Mouse (Mus musculus): ENCODE measurements around the gene Auts2. TPM values are rescaled to one million over a fixed set of nuclear protein-coding genes. Genes with fewer than 3 reads are reported as not detected.

Auts2 gene
- polyA plus RNA-seq, 1 experiment from 2014 or later, result 0.23 TPM

- CTCF ChIA-PET, result no interaction called here
- DNase-seq (ENCODE audit: low read depth, low spot score) (no peak), ATAC-seq (no peak)
- in situ Hi-C loops (cut with MboI; ENCODE audit: low pct_unique_long_range_greater_than_20kb), result no loop called here
- POLR2A ChIA-PET, result no interaction called here
- no peak for TF ChIP-seq CTCF (IDR thresholded peaks at IDR 0.05)
- H3K27me3 ChIP-seq, result no peaks in the 10 kb centered on the region
Observed at GRCm38 (mm10) chr5:131457999-131458398, 1085.1 kb downstream of the Auts2 start.

GRCm38 (mm10) chr5:131449181-131449868, 1093.8 kb downstream of the Auts2 start:
- in situ Hi-C loops (cut with MboI; ENCODE audit: low pct_unique_long_range_greater_than_20kb), result loop anchor here (25.0 kb wide), 1 partner anchor 1137 kb away; no protein-coding TSS in a partner anchor
- no peak for TF ChIP-seq CTCF (IDR thresholded peaks at IDR 0.05)

GRCm38 (mm10) chr5:131435239-131435876, 1107.8 kb downstream of the Auts2 start:
- peaks cover 10% of the 10 kb centered on the region for H3K27me3 ChIP-seq
- ChIA-PET POLR2A (no interaction called here), CTCF (interaction anchor here (1.4 kb wide), 1 partner anchor 18 kb away, joined by 3 read pairs; no protein-coding TSS in a partner anchor)
- in situ Hi-C loops (cut with MboI; ENCODE audit: low pct_unique_long_range_greater_than_20kb), result loop anchor here (25.0 kb wide), 1 partner anchor 1123 kb away; no protein-coding TSS in a partner anchor
- DNase-seq (ENCODE audit: low read depth, low spot score) (no peak), ATAC-seq (no peak)
- TF ChIP-seq CTCF (IDR thresholded peaks at IDR 0.05), result no peak

More at GRCm38 (mm10) chr5:131449181-131449868, 1093.8 kb downstream of the Auts2 start:
- H3K27me3 ChIP-seq, result no peaks in the 10 kb centered on the region
- ATAC-seq (no peak), DNase-seq (ENCODE audit: low read depth, low spot score) (no peak)
- ChIA-PET POLR2A (no interaction called here), CTCF (no interaction called here)

GRCm38 (mm10) chr5:131433291-131433690, 1109.9 kb downstream of the Auts2 start:
- ATAC-seq, result no peak
- ChIA-PET CTCF (no interaction called here), POLR2A (no interaction called here)
- TF ChIP-seq CTCF (IDR thresholded peaks at IDR 0.05), result no peak
- H3K27me3 ChIP-seq, result peaks cover 11% of the 10 kb centered on the region
- in situ Hi-C loops (cut with MboI; ENCODE audit: low pct_unique_long_range_greater_than_20kb), result loop anchor here (25.0 kb wide), 1 partner anchor 1121 kb away; no protein-coding TSS in a partner anchor
- DNase-seq (ENCODE audit: low read depth, low spot score), result no peak

- in situ Hi-C loops (cut with MboI; ENCODE audit: low pct_unique_long_range_greater_than_20kb), result loop anchor here (25.0 kb wide), 1 partner anchor 1120 kb away; no protein-coding TSS in a partner anchor
- TF ChIP-seq CTCF (IDR thresholded peaks at IDR 0.05), result no peak
- H3K27me3 ChIP-seq, result peaks cover 11% of the 10 kb centered on the region
- ATAC-seq (no peak), DNase-seq (ENCODE audit: low read depth, low spot score) (no peak)
- ChIA-PET CTCF (interaction anchor here (0.9 kb wide), 1 partner anchor 424 kb away, joined by 3 read pairs; no protein-coding TSS in a partner anchor), POLR2A (no interaction called here)
Observed at GRCm38 (mm10) chr5:131431896-131432295, 1111.2 kb downstream of the Auts2 start.

GRCm38 (mm10) chr5:131430109-131430508, 1113.0 kb downstream of the Auts2 start:
- in situ Hi-C loops (cut with MboI; ENCODE audit: low pct_unique_long_range_greater_than_20kb), result loop anchor here (25.0 kb wide), 1 partner anchor 1118 kb away; no protein-coding TSS in a partner anchor
- ATAC-seq, result peak; percentile 29
- peaks cover 11% of the 10 kb centered on the region for H3K27me3 ChIP-seq
- no peak for DNase-seq (ENCODE audit: low read depth, low spot score)
- TF ChIP-seq CTCF (IDR thresholded peaks at IDR 0.05), result peak; percentile 82
- POLR2A ChIA-PET, result no interaction called here
- CTCF ChIA-PET, result interaction anchor here (1.0 to 3.3 kb wide), 5 partner anchors 12 to 573 kb away, joined by 3 to 17 read pairs (median 4); no protein-coding TSS in a partner anchor

- POLR2A ChIA-PET, result no interaction called here
- H3K27me3 ChIP-seq, result peaks cover 11% of the 10 kb centered on the region
- DNase-seq (ENCODE audit: low read depth, low spot score) (no peak), ATAC-seq (no peak)
- CTCF ChIA-PET, result interaction anchor here (0.7 to 3.3 kb wide), 8 partner anchors 11 to 576 kb away, joined by 3 to 17 read pairs (median 5); no protein-coding TSS in a partner anchor
- in situ Hi-C loops (cut with MboI; ENCODE audit: low pct_unique_long_range_greater_than_20kb), result loop anchor here (5.0 to 25.0 kb wide), 5 partner anchors 117 to 1117 kb away; no protein-coding TSS in a partner anchor
- TF ChIP-seq CTCF (IDR thresholded peaks at IDR 0.05), result peak; percentile 19
Observed at GRCm38 (mm10) chr5:131429563-131429962, 1113.6 kb downstream of the Auts2 start.

GRCm38 (mm10) chr5:131427734-131428413, 1115.3 kb downstream of the Auts2 start:
- in situ Hi-C loops (cut with MboI; ENCODE audit: low pct_unique_long_range_greater_than_20kb), result loop anchor here (5.0 to 25.0 kb wide), 5 partner anchors 116 to 1116 kb away; no protein-coding TSS in a partner anchor
- DNase-seq (ENCODE audit: low read depth, low spot score) (no peak), ATAC-seq (no peak)
- POLR2A ChIA-PET, result no interaction called here
- CTCF ChIA-PET, result interaction anchor here (0.7 to 3.3 kb wide), 13 partner anchors 9 to 579 kb away, joined by 3 to 17 read pairs (median 3); no protein-coding TSS in a partner anchor
- peaks cover 11% of the 10 kb centered on the region for H3K27me3 ChIP-seq
- peak; percentile 86 for TF ChIP-seq CTCF (IDR thresholded peaks at IDR 0.05)

GRCm38 (mm10) chr5:131422737-131423136, 1120.4 kb downstream of the Auts2 start:
- in situ Hi-C loops (cut with MboI; ENCODE audit: low pct_unique_long_range_greater_than_20kb), result loop anchor here (10.0 kb wide), 1 partner anchor 268 kb away; no protein-coding TSS in a partner anchor
- POLR2A ChIA-PET, result no interaction called here
- ATAC-seq (no peak), DNase-seq (ENCODE audit: low read depth, low spot score) (no peak)
- TF ChIP-seq CTCF (IDR thresholded peaks at IDR 0.05), result peak; percentile 50
- CTCF ChIA-PET, result no interaction called here
- no peaks in the 10 kb centered on the region for H3K27me3 ChIP-seq

- in situ Hi-C loops (cut with MboI; ENCODE audit: low pct_unique_long_range_greater_than_20kb), result loop anchor here (10.0 kb wide), 1 partner anchor 266 kb away; no protein-coding TSS in a partner anchor
Observed at GRCm38 (mm10) chr5:131420406-131420805, 1122.7 kb downstream of the Auts2 start.

More at GRCm38 (mm10) chr5:131420406-131420805, 1122.7 kb downstream of the Auts2 start:
- ChIA-PET POLR2A (no interaction called here), CTCF (no interaction called here)
- no peak for TF ChIP-seq CTCF (IDR thresholded peaks at IDR 0.05)
- no peaks in the 10 kb centered on the region for H3K27me3 ChIP-seq
- DNase-seq (ENCODE audit: low read depth, low spot score) (no peak), ATAC-seq (no peak)
